Mouse (Mus musculus) bone marrow, adult 2 months (tissue): ENCODE results near the gene Tor4a.

Source experiments
- CTCF ChIP-seq: fragments of 200-500 bp; IDR thresholded peaks from 2 replicates; pipeline ENCODE4 v1.5.1; 2011; ENCODE audit warnings: low read length, control low read depth; ENCODE audit not compliant: control insufficient read depth, insufficient read depth
- POLR2A ChIP-seq: fragments of 200-500 bp; IDR thresholded peaks from 2 replicates; pipeline ENCODE4 v1.6.1; 2011; ENCODE audit warnings: low read depth, mild to moderate bottlenecking, control low read depth, low read length, borderline replicate concordance; ENCODE audit not compliant: control insufficient read depth

DNA sequence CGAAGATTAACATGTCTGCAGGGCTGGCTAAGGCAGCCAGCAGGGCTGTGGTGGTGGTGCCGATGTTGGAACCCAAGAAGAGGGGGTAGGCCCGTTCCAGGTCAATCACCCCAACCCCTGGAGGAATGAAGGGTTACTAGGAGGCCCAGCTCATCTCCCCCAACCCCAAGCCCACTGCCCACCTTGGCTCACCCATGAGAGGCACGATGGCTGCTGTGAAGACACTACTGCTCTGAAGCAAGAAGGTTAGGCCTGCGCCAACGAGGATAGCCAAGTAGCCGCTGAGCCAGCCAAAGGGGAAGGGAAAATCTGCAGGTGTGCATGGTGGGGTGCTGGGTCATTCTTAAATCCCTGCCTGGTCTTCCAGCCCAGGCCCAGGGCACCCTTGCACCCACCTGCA, 33.9 kb upstream of the Tor4a start:
- TF ChIP-seq POLR2A (no peak), CTCF (no peak)
